Mouse (Mus musculus) intestine, embryonic 16.5 days (tissue): Measurements from ENCODE around the gene Dnajc14. TPM values are rescaled to one million over a fixed set of nuclear protein-coding genes. Genes with fewer than 3 reads are reported as not detected.

Experiments used
- ATAC-seq: fragments of 200-750 bp; cut with Nextera tagmentation; 2 replicates; pipeline ENCODE4 v1.8.0; 2017; ENCODE audit warnings: moderate TSS enrichment, moderate library complexity
- H3K27ac ChIP-seq: fragments of 300-500 bp; sonication (generic); 2 replicates; pipeline ENCODE4 v1.5.1; 2014; ENCODE audit warnings: mild to moderate bottlenecking, low read length
- H3K27me3 ChIP-seq: fragments of 300-500 bp; sonication (generic); replicated peaks from 2 replicates; pipeline ENCODE4 v1.6.1; 2014; ENCODE audit warnings: low read length, control low read depth, mixed read lengths; ENCODE audit not compliant: control insufficient read depth, insufficient read depth
- H3K36me3 ChIP-seq: fragments of 300-500 bp; sonication (generic); 2 replicates; pipeline ENCODE4 v1.6.1; 2014; ENCODE audit warnings: low read length, control low read depth; ENCODE audit not compliant: control insufficient read depth, insufficient read depth
- H3K4me1 ChIP-seq: fragments of 300-500 bp; sonication (generic); 2 replicates; pipeline ENCODE4 v1.6.1; 2014; ENCODE audit warnings: low read length, control low read depth, mixed read lengths; ENCODE audit not compliant: control insufficient read depth, insufficient read depth
- H3K4me2 ChIP-seq: fragments of 300-500 bp; sonication (generic); 2 replicates; pipeline ENCODE4 v1.6.1; 2014; ENCODE audit warnings: low read depth, low read length, control low read depth
- H3K4me3 ChIP-seq: fragments of 300-500 bp; sonication (generic); 2 replicates; pipeline ENCODE4 v1.5.1; 2014; ENCODE audit warnings: mild to moderate bottlenecking, low read length
- H3K9ac ChIP-seq: fragments of 300-500 bp; sonication (generic); 2 replicates; pipeline ENCODE4 v1.6.1; 2014; ENCODE audit warnings: low read depth, low read length
- H3K9me3 ChIP-seq: fragments of 300-500 bp; sonication (generic); 2 replicates; pipeline ENCODE4 v1.6.1; 2016; ENCODE audit warnings: low read length, control low read depth; ENCODE audit not compliant: control insufficient read depth
- WGBS: fragments of 180-500 bp; shearing (Covaris S2); extraction: QIAGEN DNeasy Blood & Tissue Kit; methylation state at CpG from one replicate; pipeline ENCODE4 v1.1.7; 2014; 5-methylcytosine and 5-hydroxymethylcytosine counted together
- polyA plus RNA-seq: library from polyadenylated mRNA; unstranded; fragments of >200 nt; fragmentation: Nextera tagmentation; extraction: Ambion mirVana; gene quantifications from 2 replicates; pipeline ENCODE4 v1.2.1, GENCODE M21; 2015

Gene Dnajc14
- polyA plus RNA-seq, 1 experiment from 2014 or later: 45.5 TPM

DNA sequence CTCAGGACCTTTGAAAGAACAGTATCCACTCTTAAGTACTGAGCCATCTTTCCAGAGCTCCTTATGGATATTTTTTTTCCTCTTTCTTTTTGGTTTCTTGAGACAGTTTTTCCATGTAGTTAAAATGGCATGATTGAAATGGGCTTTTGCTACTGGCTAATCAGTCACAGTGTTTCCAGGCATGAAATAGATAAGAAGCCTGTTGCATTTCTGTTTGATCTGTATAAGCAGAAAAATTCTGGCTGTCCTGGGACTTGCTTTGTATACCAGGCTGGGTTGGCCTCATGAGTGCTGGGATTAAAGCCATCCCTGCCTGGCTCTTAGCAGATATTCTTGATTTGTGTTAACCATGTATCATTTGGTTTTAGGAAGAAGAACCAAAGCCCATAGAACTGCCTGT, 35.6 kb downstream of the Dnajc14 start:
- no peak for ATAC-seq
- no peaks in the 10 kb centered on the region for H3K27me3 ChIP-seq
- no peaks in the 10 kb centered on the region for H3K9me3 ChIP-seq
- no peak overlapping the region for H3K9ac ChIP-seq
- H3K4me3 ChIP-seq: no peak overlapping the region
- peaks cover 2% of the 10 kb centered on the region; the same call in 1 of the 2 replicates for H3K36me3 ChIP-seq
- H3K4me1 ChIP-seq: no peaks in the 10 kb centered on the region
- H3K27ac ChIP-seq: no peak overlapping the region
- H3K4me2 ChIP-seq: no peak overlapping the region

DNA sequence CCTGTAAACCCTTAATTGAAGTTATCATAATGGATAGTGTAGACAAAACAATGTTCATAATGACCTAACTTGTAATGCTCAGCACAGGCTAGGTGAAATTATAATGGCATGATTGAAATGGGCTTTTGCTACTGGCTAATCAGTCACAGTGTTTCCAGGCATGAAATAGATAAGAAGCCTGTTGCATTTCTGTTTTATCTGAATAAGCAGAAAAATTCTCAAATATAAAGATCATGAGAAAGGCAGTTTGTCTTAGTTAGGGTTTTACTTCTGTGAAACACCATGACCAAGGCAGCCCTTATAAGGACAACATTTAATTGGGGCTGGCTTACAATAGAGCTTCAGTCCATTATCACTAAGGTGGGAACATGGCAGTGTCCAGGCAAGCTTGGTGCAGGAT, 36.8 kb downstream of the Dnajc14 start:
- Histone ChIP-seq H3K9ac (no peak overlapping the region), H3K4me3 (no peak overlapping the region), H3K4me2 (no peak overlapping the region), H3K27me3 (no peaks in the 10 kb centered on the region), H3K4me1 (no peaks in the 10 kb centered on the region), H3K36me3 (peaks cover 2% of the 10 kb centered on the region; the same call in 1 of the 2 replicates), H3K9me3 (no peaks in the 10 kb centered on the region), H3K27ac (no peak overlapping the region)
- no peak for ATAC-seq

DNA sequence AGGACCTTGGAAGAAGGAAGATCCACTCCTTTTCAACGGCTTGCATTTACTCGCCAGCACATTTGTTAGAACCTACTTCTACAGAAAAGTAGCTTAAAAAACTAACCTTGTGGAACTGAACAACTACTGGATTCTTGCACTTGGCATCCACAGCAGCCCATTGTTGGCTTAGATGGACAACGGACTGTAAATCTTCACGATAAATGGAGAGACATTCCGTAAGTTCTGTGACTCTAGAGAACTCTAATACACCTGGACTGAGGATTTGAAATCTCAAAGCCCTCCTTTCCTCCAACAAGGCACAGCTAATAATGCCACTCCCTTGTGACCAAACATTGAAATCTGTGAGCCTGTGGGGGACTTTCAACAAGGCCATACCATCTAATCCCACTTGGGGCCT, 39.4 kb downstream of the Dnajc14 start:
- Histone ChIP-seq H3K27ac (no peak overlapping the region), H3K4me1 (no peaks in the 10 kb centered on the region), H3K9me3 (no peaks in the 10 kb centered on the region), H3K36me3 (peaks cover 2% of the 10 kb centered on the region; the same call in 1 of the 2 replicates), H3K4me2 (no peak overlapping the region), H3K9ac (no peak overlapping the region), H3K27me3 (no peaks in the 10 kb centered on the region), H3K4me3 (no peak overlapping the region)
- 85% methylated on average over 5 of the region's 5 CpGs for WGBS
- ATAC-seq: no peak

DNA sequence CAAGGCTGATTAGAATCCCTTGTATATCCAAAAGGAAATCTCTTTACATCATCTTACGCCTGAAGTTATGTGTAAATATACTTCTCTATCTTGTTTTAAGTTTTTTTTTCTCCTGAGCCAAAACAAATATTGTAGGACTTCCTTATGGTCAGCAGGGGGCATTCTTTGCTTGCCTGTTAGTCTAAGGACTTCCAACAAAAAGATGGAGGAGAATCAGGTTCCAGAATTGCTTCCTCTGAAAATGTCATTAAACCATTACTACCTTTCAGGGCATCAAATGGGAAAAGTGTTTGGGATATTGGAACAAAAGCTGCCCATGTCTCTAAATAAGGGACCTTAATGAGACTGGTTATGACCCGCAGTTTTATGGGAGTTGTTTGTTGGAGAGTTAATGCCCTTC, 41.7 kb downstream of the Dnajc14 start:
- no peak for ATAC-seq
- WGBS: 63% methylated on average over 2 of the region's 2 CpGs

DNA sequence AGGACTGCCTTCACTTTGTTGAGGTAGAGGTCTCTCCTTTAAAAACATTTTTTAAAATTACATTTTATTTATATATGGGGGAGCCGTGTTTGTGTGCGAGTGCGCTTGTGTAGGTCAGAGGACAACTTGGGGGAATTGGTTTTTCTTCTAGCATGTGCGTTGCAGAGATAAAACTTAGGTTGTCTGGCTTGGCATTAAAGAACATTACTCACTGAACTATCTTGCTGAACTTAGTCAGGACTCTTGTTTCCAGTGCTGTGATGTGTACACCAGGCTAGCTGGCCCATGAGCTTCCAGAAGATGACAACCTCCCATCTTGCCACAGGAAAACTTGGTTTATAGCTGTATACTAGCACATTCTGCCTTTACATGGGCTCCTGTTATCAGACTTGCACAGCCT, 42.8 kb downstream of the Dnajc14 start:
- 91% methylated on average over 4 of the region's 4 CpGs for WGBS
- ATAC-seq: no peak
- Histone ChIP-seq H3K9me3 (no peaks in the 10 kb centered on the region), H3K4me1 (no peaks in the 10 kb centered on the region), H3K9ac (no peak overlapping the region), H3K27ac (no peak overlapping the region), H3K27me3 (no peaks in the 10 kb centered on the region), H3K36me3 (peaks cover 2% of the 10 kb centered on the region; the same call in 1 of the 2 replicates), H3K4me3 (no peak overlapping the region), H3K4me2 (no peak overlapping the region)

More for the DNA sequence above, 41.7 kb downstream of the Dnajc14 start:
- H3K36me3 ChIP-seq: peaks cover 2% of the 10 kb centered on the region; the same call in 1 of the 2 replicates
- no peaks in the 10 kb centered on the region for H3K9me3 ChIP-seq
- no peak overlapping the region for H3K27ac ChIP-seq
- H3K4me3 ChIP-seq: no peak overlapping the region
- no peaks in the 10 kb centered on the region for H3K27me3 ChIP-seq
- no peak overlapping the region for H3K9ac ChIP-seq
- H3K4me2 ChIP-seq: no peak overlapping the region
- no peaks in the 10 kb centered on the region for H3K4me1 ChIP-seq

DNA sequence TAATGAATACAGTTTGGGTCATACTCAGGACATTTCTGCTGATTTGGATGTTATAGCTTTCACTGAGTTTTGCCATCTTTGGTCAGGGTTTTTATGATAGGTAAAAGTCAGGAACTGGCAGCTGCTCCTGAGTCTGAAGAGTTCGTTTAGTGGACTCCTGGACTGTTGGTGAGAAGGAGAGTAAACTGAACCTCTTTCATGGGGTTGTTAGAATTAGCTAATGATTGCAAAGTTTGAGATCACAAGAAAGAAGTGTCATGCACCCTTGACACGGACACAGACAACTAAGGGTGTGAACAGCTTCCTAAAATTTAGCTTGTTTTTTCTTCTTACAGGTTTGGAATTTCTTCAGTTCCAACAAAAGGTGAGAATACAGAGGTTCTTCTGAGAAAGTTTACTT, 44.6 kb downstream of the Dnajc14 start:
- 0 out of 2 replicates have a peak, but pooled peaks cover under 1% of the 10 kb centered on the region for H3K36me3 ChIP-seq
- no peaks in the 10 kb centered on the region for H3K9me3 ChIP-seq
- ATAC-seq: no peak
- H3K27me3 ChIP-seq: no peaks in the 10 kb centered on the region
- H3K27ac ChIP-seq: no peak overlapping the region
- H3K4me2 ChIP-seq: no peak overlapping the region
- H3K4me1 ChIP-seq: no peaks in the 10 kb centered on the region
- no peak overlapping the region for H3K4me3 ChIP-seq
- WGBS: 55% methylated on average over 2 of the region's 2 CpGs
- H3K9ac ChIP-seq: no peak overlapping the region

DNA sequence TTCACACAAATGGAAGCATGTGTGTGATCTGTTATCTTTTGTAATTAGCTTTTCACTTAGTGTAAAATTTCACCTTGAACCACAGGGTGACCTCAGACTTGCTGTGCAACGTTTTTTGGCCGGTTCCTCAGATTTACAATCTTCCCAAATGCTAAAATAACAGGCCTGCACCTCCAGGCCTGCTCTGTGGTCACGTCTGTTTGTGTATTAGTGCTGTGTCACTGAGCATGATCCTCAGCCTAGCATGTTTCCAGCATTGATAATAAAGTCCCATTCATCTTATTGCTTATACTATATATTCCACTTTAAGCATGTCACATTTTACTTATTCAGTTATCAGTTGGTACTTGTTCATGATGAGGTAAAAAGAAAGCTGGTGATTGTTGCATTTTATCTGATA, 46.5 kb downstream of the Dnajc14 start:
- no peak for ATAC-seq
- Histone ChIP-seq H3K4me2 (no peak overlapping the region), H3K27me3 (no peaks in the 10 kb centered on the region), H3K27ac (no peak overlapping the region), H3K4me1 (no peaks in the 10 kb centered on the region), H3K4me3 (no peak overlapping the region), H3K9ac (no peak overlapping the region), H3K36me3 (no peaks in the 10 kb centered on the region), H3K9me3 (no peaks in the 10 kb centered on the region)
- WGBS: 67% methylated on average over 3 of the region's 3 CpGs

DNA sequence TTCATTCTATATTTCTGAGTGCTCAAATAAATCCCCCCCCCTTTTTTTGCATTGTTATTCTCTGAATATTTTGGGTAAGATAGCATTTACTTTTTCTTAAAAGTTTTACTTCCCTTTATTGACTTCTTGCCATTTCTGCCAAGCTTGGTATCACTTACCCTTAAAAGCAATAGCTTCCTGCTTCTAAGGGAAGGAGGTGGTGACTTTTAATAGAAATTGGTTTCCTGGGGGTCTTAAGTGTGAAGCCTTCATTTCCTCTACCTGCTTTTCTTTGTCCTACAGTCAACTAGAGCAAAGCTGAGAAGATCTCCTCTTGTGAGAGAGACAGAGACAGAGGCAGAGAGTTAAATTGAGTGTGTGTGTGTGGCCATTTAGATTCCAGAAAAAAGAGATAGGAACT, 57.3 kb downstream of the Dnajc14 start:
- Histone ChIP-seq H3K27me3 (no peaks in the 10 kb centered on the region), H3K4me1 (no peaks in the 10 kb centered on the region), H3K9me3 (no peaks in the 10 kb centered on the region), H3K4me3 (no peak overlapping the region), H3K4me2 (no peak overlapping the region), H3K36me3 (no peaks in the 10 kb centered on the region), H3K27ac (no peak overlapping the region), H3K9ac (no peak overlapping the region)
- no peak for ATAC-seq

DNA sequence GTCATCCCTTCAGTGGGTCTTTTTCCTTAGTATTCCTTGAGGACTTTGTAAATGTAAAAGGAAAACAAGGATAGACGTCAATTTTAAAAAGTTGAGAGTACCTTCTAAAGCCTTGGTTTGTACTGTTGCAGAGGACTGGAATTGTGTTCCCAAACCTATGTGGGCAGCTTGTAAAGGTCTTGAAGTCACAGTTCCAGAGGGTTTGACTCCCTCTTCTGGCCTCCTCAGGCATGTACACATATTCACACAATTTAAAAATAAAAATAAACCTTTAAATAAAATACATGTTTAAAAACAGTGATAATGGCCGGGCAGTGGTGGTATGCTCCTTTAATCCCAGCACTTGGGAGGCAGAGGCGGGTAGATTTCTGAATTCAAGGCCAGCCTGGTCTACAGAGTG, 62.2 kb downstream of the Dnajc14 start:
- 86% methylated on average over 3 of the region's 3 CpGs for WGBS
- no peak overlapping the region for H3K9ac ChIP-seq

DNA sequence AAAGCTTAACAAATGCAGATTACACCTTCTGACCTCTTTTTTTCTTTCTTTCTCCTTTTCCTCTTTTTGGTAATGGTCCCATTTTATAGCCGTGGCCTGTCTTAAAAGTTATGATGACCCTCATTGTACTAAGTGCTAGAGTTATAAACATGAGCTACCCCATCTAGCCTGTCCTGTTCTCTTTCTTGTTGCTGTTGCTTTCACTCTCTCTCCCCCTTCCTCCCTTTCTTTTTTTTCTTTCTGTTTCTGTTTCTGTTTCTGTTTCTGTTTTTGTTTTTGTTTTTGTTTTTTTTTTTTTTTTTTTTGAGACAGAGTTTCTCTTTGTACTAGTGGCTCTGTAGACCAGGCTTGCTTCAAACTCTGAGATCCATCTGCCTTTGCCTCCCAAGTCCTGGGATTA, 62.7 kb downstream of the Dnajc14 start:
- Histone ChIP-seq H3K9ac (no peak overlapping the region), H3K4me3 (no peak overlapping the region), H3K27ac (no peak overlapping the region), H3K4me1 (no peaks in the 10 kb centered on the region), H3K9me3 (no peaks in the 10 kb centered on the region), H3K36me3 (peaks cover 3% of the 10 kb centered on the region; the same call in 1 of the 2 replicates), H3K4me2 (no peak overlapping the region), H3K27me3 (no peaks in the 10 kb centered on the region)
- WGBS: 89% methylated on average over 1 of the region's 1 CpGs
- ATAC-seq: no peak

More for the DNA sequence above, 62.2 kb downstream of the Dnajc14 start:
- Histone ChIP-seq H3K27ac (no peak overlapping the region), H3K27me3 (no peaks in the 10 kb centered on the region), H3K4me2 (no peak overlapping the region), H3K4me1 (no peaks in the 10 kb centered on the region), H3K36me3 (peaks cover 3% of the 10 kb centered on the region; the same call in 1 of the 2 replicates), H3K9me3 (no peaks in the 10 kb centered on the region), H3K4me3 (no peak overlapping the region)
- no peak for ATAC-seq
